Mouse (Mus musculus) ovary, postnatal 10 days (tissue): Measurements from ENCODE around the gene Lamtor5.

Experiments
- DNase-seq: peaks from one replicate; pipeline ENCODE4 v3.0.0; 2022; ENCODE audit warnings: low spot score

The Lamtor5 gene

GRCm38 (mm10) chr3:107278479-107279269, at the start of gene Lamtor5:
TSS of gene Lamtor5 (plus strand) at chr3:107278858.
- DNase-seq = peak; percentile 82

- no peak for DNase-seq
These were observed 49.4 kb upstream of the Lamtor5 start for GRCm38 (mm10) chr3:107229221-107229620.

GRCm38 (mm10) chr3:107229822-107230221, 48.8 kb upstream of the Lamtor5 start:
- no peak for DNase-seq

GRCm38 (mm10) chr3:107230527-107230926, 48.1 kb upstream of the Lamtor5 start, which contains the start of gene A630076J17Rik:
TSS of gene A630076J17Rik (plus strand) at chr3:107230614.
- no peak for DNase-seq

GRCm38 (mm10) chr3:107231202-107231601, 47.5 kb upstream of the Lamtor5 start:
- no peak for DNase-seq

- DNase-seq = peak; percentile 69
These were observed 45.3 kb upstream of the Lamtor5 start for GRCm38 (mm10) chr3:107233351-107233813.

- DNase-seq = no peak
These were observed 44.7 kb upstream of the Lamtor5 start for GRCm38 (mm10) chr3:107233945-107234344.

- no peak for DNase-seq
These were observed 40.6 kb upstream of the Lamtor5 start for GRCm38 (mm10) chr3:107238051-107238450.

GRCm38 (mm10) chr3:107238471-107238980, 40.1 kb upstream of the Lamtor5 start:
- DNase-seq = no peak

- no peak for DNase-seq
These were observed 39.1 kb upstream of the Lamtor5 start, which contains the start of gene Prok1 for GRCm38 (mm10) chr3:107239607-107240006. TSS of gene Prok1 (minus strand) at chr3:107239707.

GRCm38 (mm10) chr3:107241389-107242094, 37.1 kb upstream of the Lamtor5 start:
- no peak for DNase-seq

- DNase-seq = no peak
These were observed 31.8 kb upstream of the Lamtor5 start for GRCm38 (mm10) chr3:107246876-107247275.

- no peak for DNase-seq
These were observed 29.6 kb upstream of the Lamtor5 start for GRCm38 (mm10) chr3:107249042-107249441.

- DNase-seq = no peak
These were observed 28.3 kb upstream of the Lamtor5 start for GRCm38 (mm10) chr3:107250320-107250719.

GRCm38 (mm10) chr3:107252035-107252434, 26.6 kb upstream of the Lamtor5 start:
- DNase-seq = no peak

- no peak for DNase-seq
These were observed 24.7 kb upstream of the Lamtor5 start for GRCm38 (mm10) chr3:107253925-107254324.

- no peak for DNase-seq
These were observed 22.7 kb upstream of the Lamtor5 start for GRCm38 (mm10) chr3:107255992-107256391.

- no peak for DNase-seq
These were observed 21.9 kb upstream of the Lamtor5 start for GRCm38 (mm10) chr3:107256724-107257123.

- no peak for DNase-seq
These were observed 20.7 kb upstream of the Lamtor5 start for GRCm38 (mm10) chr3:107257924-107258323.

GRCm38 (mm10) chr3:107260956-107261850, 17.5 kb upstream of the Lamtor5 start:
- no peak for DNase-seq

- DNase-seq = peak; percentile 9
These were observed 16.9 kb upstream of the Lamtor5 start for GRCm38 (mm10) chr3:107261851-107262165.

- DNase-seq = no peak
These were observed 11.8 kb upstream of the Lamtor5 start for GRCm38 (mm10) chr3:107266814-107267345.
